Mouse (Mus musculus) gastrocnemius, postnatal 14 days (tissue): ENCODE measurements at regions not wholly inside any gene's neighbourhood (a gene's known extent, or its start where the extent isn't known, plus 50 kb on each side); places are given as distances from the start of the nearest gene placed in this dataset.

Experiments
- DNase-seq: peaks from one replicate; pipeline ENCODE4 v3.0.0; 2021; ENCODE audit warnings: mixed read lengths
- intact Hi-C: fragments of 180-260 bp; cut with DNase I; formaldehyde crosslinking; loops from one replicate; pipeline ENCODE4 v1.15.1; 2025; ENCODE audit warnings: low total_unique reads

GRCm38 (mm10) chr12:13164791-13165190 is 84.2 kb downstream of the Ddx1 start:
- intact Hi-C loops: no loop called here
- no peak for DNase-seq

GRCm38 (mm10) chr12:13161051-13161450 is 88.0 kb downstream of the Ddx1 start:
- DNase-seq: no peak
- intact Hi-C loops: no loop called here

DNA sequence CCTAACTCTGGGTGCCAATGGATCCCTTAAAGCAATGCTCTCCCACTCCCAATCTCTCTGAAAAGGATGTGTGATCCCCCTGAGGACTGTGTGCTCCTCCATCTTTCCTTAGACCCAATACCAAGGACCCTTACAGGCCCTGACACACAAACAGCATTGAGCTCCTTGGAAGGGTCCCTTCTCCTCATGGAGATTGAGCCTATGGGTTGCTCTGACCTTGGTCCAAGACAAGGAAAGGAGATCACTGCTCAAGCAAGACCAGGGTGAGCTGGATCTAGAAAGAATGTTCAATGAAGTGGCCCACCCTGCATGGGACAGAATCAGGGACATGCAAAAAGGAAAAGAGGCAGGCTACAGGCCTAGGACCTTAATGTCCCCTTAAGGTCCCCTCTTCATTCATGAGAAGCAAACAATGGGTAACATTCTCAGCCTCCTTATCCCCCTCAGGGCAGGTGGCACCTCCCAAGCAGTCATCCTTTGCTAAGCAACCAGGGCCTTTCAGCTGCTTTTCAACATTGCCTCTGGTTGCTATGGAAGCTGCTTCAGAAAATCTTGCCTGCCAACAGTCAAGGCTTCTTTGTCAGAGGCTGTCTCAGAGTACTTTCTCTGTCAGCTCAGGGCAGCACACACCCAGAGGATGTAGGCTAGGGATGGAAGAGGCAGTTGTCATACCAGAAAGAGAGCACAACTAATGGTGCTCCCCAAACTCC is 89.5 kb downstream of the Ddx1 start:
- intact Hi-C loops: no loop called here
- DNase-seq: no peak

DNA sequence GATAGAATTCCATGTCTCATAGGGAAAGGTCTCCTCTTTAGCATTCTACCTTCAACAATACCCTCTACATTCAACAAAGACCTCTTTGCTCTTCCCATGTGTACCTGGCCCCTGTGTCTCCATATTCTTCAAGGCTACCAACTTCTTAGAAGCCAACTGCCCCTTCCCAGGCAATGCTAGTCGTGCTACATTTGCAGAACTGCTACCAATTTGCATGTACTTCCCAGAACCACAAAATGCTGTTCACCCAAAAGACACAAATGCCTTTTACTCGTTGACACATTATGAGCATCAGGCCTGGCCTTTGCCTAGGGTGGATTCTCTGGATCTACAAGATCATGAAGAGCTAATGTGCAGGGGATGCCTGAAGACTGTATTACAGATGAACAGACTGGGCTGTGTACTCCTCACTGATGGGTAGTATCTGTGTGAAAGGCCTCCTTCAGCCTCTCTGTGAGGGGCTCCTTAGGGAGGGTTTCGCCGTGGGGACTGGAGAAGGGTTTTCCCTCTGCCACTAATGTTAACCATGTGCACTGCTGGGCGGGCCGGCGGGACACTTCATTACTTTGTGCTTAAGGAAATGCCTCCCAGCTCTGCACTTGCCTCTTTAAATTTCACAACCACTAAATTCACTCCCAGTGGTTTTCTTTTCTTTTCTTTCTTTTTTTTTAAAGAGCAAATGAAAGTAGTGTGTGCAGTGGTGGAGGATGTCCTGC is 91.2 kb downstream of the Ddx1 start:
- no peak for DNase-seq
- intact Hi-C loops: no loop called here

DNA sequence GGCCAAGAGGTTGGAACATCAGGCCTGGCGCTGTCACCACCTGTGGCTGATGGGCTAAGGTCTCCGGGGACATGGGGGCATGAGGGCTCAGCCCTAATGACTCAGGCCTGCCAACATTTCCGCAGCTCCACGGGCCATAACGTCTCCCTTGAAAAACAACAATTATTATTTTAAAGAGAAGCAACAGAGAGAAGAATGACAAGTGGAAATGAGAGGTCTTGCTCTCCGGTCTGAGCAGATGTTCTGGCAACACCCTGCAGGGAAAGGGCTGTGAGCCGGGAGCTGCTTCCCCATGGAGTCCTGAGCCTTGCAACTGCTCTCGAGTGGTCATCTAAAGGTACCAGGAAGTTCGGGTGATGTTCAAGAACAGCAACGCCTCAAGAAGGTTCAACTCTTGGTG is 91.9 kb downstream of the Ddx1 start:
- DNase-seq: no peak
- intact Hi-C loops: no loop called here

- intact Hi-C loops: no loop called here
- no peak for DNase-seq
These were observed 98.3 kb downstream of the Ddx1 start for GRCm38 (mm10) chr12:13150751-13151150.

DNA sequence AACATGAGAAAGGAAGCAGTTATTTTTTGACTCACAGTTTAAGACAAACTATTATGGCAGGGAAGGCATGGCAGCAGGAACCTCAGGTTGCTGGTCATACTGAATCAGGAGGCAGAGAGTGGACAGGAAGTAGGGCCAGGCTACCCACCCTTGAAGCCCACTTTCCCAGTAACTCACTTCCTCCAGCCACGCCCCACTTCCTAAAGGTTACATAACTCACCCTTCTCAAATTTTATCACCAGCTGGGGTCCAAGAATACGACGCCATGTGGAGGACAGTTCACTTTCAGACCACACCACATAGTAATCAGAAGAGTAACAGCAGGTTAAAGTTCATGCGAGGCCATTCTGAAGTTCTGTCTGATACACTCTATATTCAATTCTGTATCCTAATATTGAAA is 101.8 kb downstream of the Ddx1 start:
- DNase-seq: no peak
- intact Hi-C loops: no loop called here

DNA sequence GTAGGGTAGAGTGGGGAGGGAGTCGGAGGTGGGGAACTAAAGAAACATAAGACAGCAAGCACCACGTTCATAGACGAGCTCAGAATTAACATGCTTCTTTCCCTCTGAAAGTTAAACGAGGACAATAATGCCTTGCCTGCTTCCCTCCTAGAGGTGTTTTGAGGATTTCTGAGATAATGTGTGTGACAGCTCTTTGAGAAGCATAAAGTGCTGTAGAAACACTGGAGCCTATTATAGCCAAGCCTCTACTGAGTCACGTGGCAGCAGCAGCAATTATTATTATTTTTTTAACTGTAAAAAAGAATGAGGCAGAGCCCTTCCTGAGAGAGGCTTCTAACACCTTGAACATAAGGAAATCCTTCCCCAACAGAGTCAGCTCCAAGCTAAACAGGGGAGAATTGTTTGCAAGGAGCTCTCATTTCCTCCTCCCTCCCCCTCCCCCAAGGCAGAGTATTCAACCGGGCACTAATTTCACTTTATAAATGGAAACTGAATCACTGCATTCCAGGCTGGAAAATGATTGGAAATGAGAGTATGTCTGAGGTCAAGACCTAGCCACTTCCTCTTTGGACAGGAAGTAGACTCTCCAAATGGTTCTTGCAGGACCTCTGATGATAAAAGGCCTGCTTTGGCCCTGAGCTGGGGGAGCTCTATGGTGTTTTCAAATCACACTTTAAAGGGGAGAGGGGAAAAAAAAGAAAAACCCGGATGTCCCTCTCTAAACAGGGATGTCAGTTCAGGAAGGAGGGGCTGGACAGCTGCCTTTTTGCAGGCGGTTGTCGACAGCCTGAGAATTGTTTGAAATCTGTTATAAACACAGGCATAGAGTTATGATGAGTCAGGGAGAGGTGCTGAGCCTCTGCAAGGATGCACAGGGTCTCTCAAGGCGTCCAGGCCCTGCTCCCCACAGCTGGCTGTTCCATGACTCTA is 103.6 kb downstream of the Ddx1 start:
- DNase-seq: no peak
- intact Hi-C loops: no loop called here

- intact Hi-C loops: no loop called here
- DNase-seq: no peak
These were observed 104.3 kb downstream of the Ddx1 start for GRCm38 (mm10) chr12:13144739-13145138.

- DNase-seq: no peak
- intact Hi-C loops: no loop called here
These were observed 108.4 kb downstream of the Ddx1 start for GRCm38 (mm10) chr12:13140636-13141035.

GRCm38 (mm10) chr12:13139189-13139588 is 109.8 kb downstream of the Ddx1 start:
- no peak for DNase-seq
- intact Hi-C loops: no loop called here

- DNase-seq: no peak
- intact Hi-C loops: no loop called here
These were observed 114.8 kb downstream of the Ddx1 start for GRCm38 (mm10) chr12:13134168-13134567.

GRCm38 (mm10) chr12:13129677-13130082 is 119.3 kb downstream of the Ddx1 start:
- intact Hi-C loops: no loop called here
- DNase-seq: peak; percentile 70

- intact Hi-C loops: no loop called here
- no peak for DNase-seq
These were observed 121.6 kb downstream of the Ddx1 start for GRCm38 (mm10) chr12:13127407-13127806.

- intact Hi-C loops: no loop called here
- no peak for DNase-seq
These were observed 124.0 kb downstream of the Ddx1 start for GRCm38 (mm10) chr12:13125054-13125453.

DNA sequence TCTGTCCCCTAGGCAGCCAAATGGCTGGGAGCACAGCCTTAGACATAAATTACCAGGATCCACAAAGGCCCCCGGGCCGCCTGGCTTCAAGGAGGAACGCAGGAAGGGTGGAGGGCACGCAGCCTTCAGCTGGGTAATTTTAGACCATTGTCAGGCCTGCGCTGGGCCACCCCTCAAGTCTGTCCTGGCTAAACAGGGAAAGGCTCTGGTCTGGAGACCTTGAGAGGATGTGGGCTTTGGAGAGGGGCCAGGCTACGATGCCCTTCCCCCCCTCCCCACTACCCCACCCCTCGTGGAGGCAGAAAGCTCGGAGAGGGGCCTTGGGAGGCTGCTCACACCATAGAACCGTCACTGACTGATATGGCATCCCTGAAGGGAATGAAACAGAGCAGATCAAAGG is 126.7 kb downstream of the Ddx1 start:
- intact Hi-C loops: no loop called here

DNA sequence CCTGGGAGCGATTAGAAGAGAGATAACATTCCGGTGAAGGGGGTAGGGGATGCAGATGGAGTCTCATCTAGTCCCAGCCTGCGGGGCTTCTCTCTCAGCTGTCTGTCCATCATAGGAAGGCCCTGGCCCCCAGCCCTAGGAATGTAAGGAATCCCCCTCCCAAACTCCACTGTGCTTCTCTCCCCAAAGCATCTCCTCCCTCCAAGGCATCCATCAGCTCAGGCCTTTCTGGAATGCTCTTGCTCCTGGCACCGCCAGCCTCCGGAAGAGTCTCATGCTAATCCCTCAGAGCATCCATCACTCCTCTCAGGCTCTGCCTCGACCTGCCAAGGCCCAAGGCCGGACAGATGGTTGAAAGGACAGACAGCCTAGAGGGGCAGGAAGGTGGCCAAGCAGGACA is 128.4 kb downstream of the Ddx1 start:
- intact Hi-C loops: no loop called here
- DNase-seq: no peak

More for the DNA sequence above, 126.7 kb downstream of the Ddx1 start:
- no peak for DNase-seq

DNA sequence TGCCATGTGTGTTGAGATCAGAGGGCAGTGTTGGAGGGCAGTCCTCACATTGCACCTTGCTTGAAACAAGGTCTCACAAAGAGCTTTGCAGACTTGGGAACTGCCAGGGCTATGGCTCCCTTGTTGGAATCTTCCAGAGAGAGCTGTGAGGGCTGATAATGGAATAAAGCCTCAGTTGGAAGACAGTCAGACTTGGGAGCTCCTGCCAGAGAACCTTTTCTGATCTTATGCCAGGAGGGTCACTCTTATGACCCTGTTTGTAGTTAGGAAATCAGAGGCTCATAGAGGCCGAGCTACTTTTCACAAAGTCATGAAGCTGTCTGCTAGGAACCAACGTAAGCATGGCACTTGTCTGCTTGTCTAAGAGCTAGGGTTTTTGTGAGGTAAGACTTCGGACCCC is 129.4 kb downstream of the Ddx1 start:
- intact Hi-C loops: no loop called here
- no peak for DNase-seq

DNA sequence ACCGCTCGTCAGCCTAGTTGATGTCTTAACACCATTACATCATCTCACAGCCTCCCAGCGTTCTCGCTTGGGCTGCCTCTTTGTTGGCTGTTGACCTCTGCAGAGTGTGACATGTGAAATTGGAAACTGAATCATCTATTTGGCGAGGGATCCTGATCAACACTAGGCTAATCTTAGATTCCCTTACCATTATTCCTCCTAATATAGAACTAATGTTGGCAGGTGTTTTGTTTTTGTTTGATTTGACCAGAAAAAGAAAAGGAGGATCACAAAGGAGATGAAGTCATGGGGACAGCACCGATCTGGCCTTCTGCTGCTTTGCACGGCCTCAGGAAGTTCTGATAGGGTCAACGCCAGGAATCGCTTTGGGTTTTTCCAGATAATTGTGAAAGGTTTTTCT is 131.0 kb downstream of the Ddx1 start:
- intact Hi-C loops: no loop called here
- no peak for DNase-seq

DNA sequence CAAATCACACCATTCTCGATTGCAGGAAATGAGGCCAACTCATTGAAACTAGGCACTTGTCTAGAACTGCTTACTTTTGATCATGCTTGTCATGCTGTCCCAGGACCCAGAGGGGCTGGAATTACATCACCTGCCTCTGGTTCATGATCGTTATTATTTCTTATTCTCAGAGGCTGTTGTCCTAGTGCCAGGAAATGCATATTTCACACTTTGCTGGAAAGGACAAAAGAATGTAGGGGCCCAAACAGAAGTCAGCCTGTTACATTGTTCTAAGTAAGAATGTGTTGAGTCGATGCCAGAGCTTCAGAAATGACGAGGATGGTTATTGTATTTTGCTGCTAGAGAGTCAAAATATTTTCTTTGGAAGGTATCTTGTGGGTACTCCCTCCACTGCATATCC is 134.7 kb downstream of the Ddx1 start:
- DNase-seq: no peak
- intact Hi-C loops: no loop called here
